Mouse (Mus musculus) brain, adult 10 weeks (tissue): ENCODE results near the gene Cyp2c67. TPM values are rescaled to one million over a fixed set of nuclear protein-coding genes. Genes with fewer than 3 reads are reported as not detected.

ENCODE experiments used
- polyA plus RNA-seq: library from polyadenylated mRNA; stranded (reverse); fragments of 350-450 nt; fragmentation: Illumina TruSeq; extraction: RNeasy Lipid Tissue Mini Kit (QIAGEN cat#74804); gene quantifications from one replicate; pipeline ENCODE4 v1.2.3, GENCODE M21; 2015; ENCODE audit warnings: low read depth, low replicate concordance

Gene Cyp2c67
- polyA plus RNA-seq: not detected

DNA sequence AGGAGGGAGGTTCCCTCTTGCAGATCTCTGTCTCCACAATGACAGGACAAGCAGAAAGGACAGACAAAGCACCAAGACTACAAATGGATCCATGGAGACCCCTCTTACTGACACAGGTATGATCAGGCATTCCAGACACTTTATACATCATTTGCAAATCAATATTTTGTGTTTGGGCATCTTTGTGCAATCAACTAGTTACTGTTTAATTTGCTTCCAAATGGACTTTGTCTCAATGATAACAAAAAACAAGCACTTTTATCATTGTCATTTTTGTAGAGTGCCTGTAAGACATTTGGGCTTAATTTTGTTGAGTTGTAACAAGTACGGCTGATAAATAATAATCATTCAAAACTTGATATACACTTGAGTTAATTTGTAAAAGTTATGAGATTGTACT is at the start of gene Cyp2c67:
Cyp2c67 (minus strand) TSS at position 114 of the 400 bp plus-strand sequence.

Other genes starting within 250 kb of the Cyp2c67 start
- gene Cyp2c38, start 186.0 kb downstream of the Cyp2c67 start, polyA plus RNA-seq: not detected
- gene Cyp2c39, start 138.2 kb downstream of the Cyp2c67 start, polyA plus RNA-seq: not detected
- not detected for gene Cyp2c68, start 92.0 kb upstream of the Cyp2c67 start, polyA plus RNA-seq
- gene Cyp2c40, start 163.8 kb upstream of the Cyp2c67 start, polyA plus RNA-seq: not detected
- not detected for gene Cyp2c69, start 237.7 kb upstream of the Cyp2c67 start, polyA plus RNA-seq